Mouse (Mus musculus) thymus, adult 2 months (tissue): ENCODE measurements around the gene Mreg. TPM values are rescaled to one million over a fixed set of nuclear protein-coding genes. Genes with fewer than 3 reads are reported as not detected.

Source experiments
- DNase-seq: peaks from one replicate; pipeline ENCODE4 v3.0.0; 2021
- H3K27ac ChIP-seq: fragments of 200-500 bp; 2 replicates; pipeline ENCODE4 v1.5.1; 2012; ENCODE audit warnings: low read length, control low read depth; ENCODE audit not compliant: control insufficient read depth, insufficient read depth
- H3K27me3 ChIP-seq: fragments of 200-500 bp; 2 replicates; pipeline ENCODE4 v1.6.1; 2012; ENCODE audit warnings: mild to moderate bottlenecking, low read length, moderate library complexity, mixed read lengths; ENCODE audit not compliant: control insufficient read depth, insufficient read depth
- H3K36me3 ChIP-seq: fragments of 200-500 bp; 2 replicates; pipeline ENCODE4 v1.6.1; 2012; ENCODE audit warnings: mild to moderate bottlenecking, low read length, moderate library complexity; ENCODE audit not compliant: control insufficient read depth, insufficient read depth
- H3K4me1 ChIP-seq: fragments of 200-500 bp; replicated peaks from 2 replicates; pipeline ENCODE4 v1.6.1; 2012; ENCODE audit warnings: low read length; ENCODE audit not compliant: control insufficient read depth, insufficient read depth
- H3K4me3 ChIP-seq: fragments of 200-500 bp; 2 replicates; pipeline ENCODE4 v1.5.1; 2012; ENCODE audit warnings: mild to moderate bottlenecking, low read length, control low read depth, moderate library complexity; ENCODE audit not compliant: control insufficient read depth, insufficient read depth
- CTCF ChIP-seq: fragments of 200-500 bp; IDR thresholded peaks from 2 replicates; pipeline ENCODE4 v1.5.1; 2012; ENCODE audit warnings: mild to moderate bottlenecking, control low read depth, low read length, moderate library complexity, borderline replicate concordance; ENCODE audit not compliant: control insufficient read depth, poor library complexity, insufficient read depth; ENCODE audit errors: extremely low read depth
- POLR2A ChIP-seq: fragments of 200-500 bp; IDR thresholded peaks from 2 replicates; pipeline ENCODE4 v1.6.1; 2012; ENCODE audit warnings: mild to moderate bottlenecking, low read length, control low read depth, moderate library complexity; ENCODE audit not compliant: control insufficient read depth, poor library complexity, insufficient read depth; ENCODE audit errors: extremely low read depth
- WGBS: fragments of 180-500 bp; shearing (Covaris S2); methylation state at CpG from one replicate; pipeline ENCODE4 v1.1.7; 2018; 5-methylcytosine and 5-hydroxymethylcytosine counted together
- polyA plus RNA-seq: library from polyadenylated mRNA; depleted of rRNA; stranded (reverse); fragments of >200 nt; gene quantifications from 2 replicates; pipeline ENCODE4 v1.2.3, GENCODE M21; 2012

The Mreg gene
- polyA plus RNA-seq, 1 experiment = 20.6 TPM

- H3K36me3 ChIP-seq = no peaks in the 10 kb centered on the region
- DNase-seq = no peak
- H3K27ac ChIP-seq = no peak overlapping the region
- no peaks in the 10 kb centered on the region for H3K4me1 ChIP-seq
- 93% methylated on average over 4 of the region's 4 CpGs for WGBS
- no peaks in the 10 kb centered on the region for H3K27me3 ChIP-seq
- H3K4me3 ChIP-seq = no peak overlapping the region
- TF ChIP-seq POLR2A = no peak
- no peak for TF ChIP-seq CTCF
These were observed 67.7 kb downstream of the Mreg start for GRCm38 (mm10) chr1:72144426-72144825.

GRCm38 (mm10) chr1:72141893-72142480, 70.1 kb downstream of the Mreg start:
- H3K36me3 ChIP-seq = no peaks in the 10 kb centered on the region
- TF ChIP-seq POLR2A (no peak), CTCF (no peak)
- no peak overlapping the region for H3K4me3 ChIP-seq
- peak; percentile 24 for DNase-seq
- H3K27ac ChIP-seq = no peak overlapping the region
- H3K4me1 ChIP-seq = no peaks in the 10 kb centered on the region
- no peaks in the 10 kb centered on the region for H3K27me3 ChIP-seq
- 7% methylated on average over 11 of the region's 11 CpGs for WGBS

- TF ChIP-seq CTCF = no peak
- no peak for TF ChIP-seq POLR2A
- Histone ChIP-seq H3K27ac (no peak overlapping the region), H3K27me3 (no peaks in the 10 kb centered on the region), H3K4me3 (no peak overlapping the region), H3K36me3 (no peaks in the 10 kb centered on the region), H3K4me1 (no peaks in the 10 kb centered on the region)
- 97% methylated on average over 10 of the region's 10 CpGs for WGBS
- DNase-seq = no peak
These were observed 76.0 kb downstream of the Mreg start for GRCm38 (mm10) chr1:72136101-72136500.

- TF ChIP-seq CTCF (no peak), POLR2A (no peak)
- no peaks in the 10 kb centered on the region for H3K36me3 ChIP-seq
- no peaks in the 10 kb centered on the region for H3K27me3 ChIP-seq
- no peak overlapping the region for H3K4me3 ChIP-seq
- H3K4me1 ChIP-seq = no peaks in the 10 kb centered on the region
- WGBS = 62% methylated on average over 1 of the region's 1 CpGs
- no peak for DNase-seq
- H3K27ac ChIP-seq = no peak overlapping the region
These were observed 77.6 kb downstream of the Mreg start for GRCm38 (mm10) chr1:72134534-72134933.

GRCm38 (mm10) chr1:72123434-72124297, 88.4 kb downstream of the Mreg start:
- H3K4me3 ChIP-seq = no peak overlapping the region
- H3K27ac ChIP-seq = no peak overlapping the region
- DNase-seq = peak; percentile 77
- WGBS = 34% methylated on average over 23 of the region's 23 CpGs
- TF ChIP-seq POLR2A (no peak), CTCF (peak; percentile 86; the same call in 1 of the 2 replicates)
- H3K36me3 ChIP-seq = no peaks in the 10 kb centered on the region
- H3K27me3 ChIP-seq = no peaks in the 10 kb centered on the region
- H3K4me1 ChIP-seq = no peaks in the 10 kb centered on the region

- TF ChIP-seq CTCF (no peak), POLR2A (no peak)
- Histone ChIP-seq H3K4me1 (no peaks in the 10 kb centered on the region), H3K36me3 (no peaks in the 10 kb centered on the region), H3K27me3 (no peaks in the 10 kb centered on the region), H3K4me3 (no peak overlapping the region), H3K27ac (no peak overlapping the region)
- 94% methylated on average over 17 of the region's 17 CpGs for WGBS
- DNase-seq = no peak
These were observed 90.4 kb downstream of the Mreg start for GRCm38 (mm10) chr1:72121608-72122185.
